Mouse (Mus musculus): Measurements from ENCODE around the gene Gm17581. TPM values are rescaled to one million over a fixed set of nuclear protein-coding genes. Genes with fewer than 3 reads are reported as not detected.
A peak's percentile ranks its signal among the peaks of the same experiment; 100 is the strongest.

Gene Gm17581
- total RNA-seq, 2 experiments from 2014 or later = not detected

DNA sequence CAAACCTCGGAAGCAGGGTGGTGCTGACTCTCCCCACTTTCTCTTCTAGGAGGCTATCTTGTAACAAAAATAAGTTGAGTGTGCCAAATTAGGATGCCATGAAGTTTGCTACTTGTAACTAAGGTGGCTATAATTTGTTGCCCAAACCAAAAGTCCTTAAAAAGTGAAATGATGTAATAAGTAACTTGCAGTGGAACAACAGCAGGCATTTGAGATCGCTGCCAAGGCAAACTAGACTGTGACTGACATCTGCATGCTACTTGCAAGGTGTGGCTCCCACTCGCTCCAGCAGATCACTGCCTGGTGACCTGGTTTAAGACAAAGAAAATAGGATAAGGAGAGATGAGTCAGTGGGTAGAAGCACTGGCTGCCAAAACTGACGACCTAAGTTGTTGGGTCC, 42.5 kb downstream of the Gm17581 start:
- no peak for ATAC-seq (ENCODE audit: poor library complexity, severe bottlenecking)

DNA sequence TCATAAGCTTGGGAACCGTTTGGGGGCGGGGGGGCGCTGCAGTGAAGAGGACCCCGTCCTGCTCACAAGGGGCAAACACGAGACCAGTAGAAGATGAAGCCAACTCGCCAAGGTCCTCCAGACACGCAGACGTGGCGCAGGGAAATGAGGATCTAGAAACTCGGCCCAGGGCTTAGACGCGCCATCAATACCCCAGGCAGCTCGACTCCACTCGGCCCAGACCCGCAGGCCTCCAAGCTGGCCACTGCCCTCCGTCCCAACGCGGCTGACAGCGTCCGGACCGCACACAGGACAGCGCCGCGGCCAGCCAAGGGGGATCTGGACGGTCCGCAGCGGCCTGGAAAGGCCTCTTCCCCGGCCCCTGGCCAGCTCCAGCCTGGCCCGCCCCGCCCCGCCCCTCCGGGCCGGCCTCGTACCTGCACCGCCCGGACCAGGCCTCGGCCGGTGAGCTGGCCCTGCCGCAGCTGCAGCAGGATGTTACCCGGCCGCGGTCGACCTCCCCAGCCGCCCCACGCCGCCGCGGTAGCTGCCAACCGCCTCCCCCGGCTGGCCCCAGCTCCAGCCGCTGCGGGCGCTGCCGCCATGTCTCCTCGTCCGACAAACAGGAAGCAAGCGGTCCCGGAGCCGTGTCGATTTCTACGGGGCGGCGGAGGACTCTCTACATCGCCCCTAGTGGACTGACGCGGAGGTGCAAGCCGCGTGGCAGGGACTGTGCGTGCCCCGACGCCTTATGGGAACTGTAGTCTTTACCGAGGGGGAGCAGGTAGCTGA, 43.8 kb downstream of the Gm17581 start, which contains the start of gene Trpc4ap:
Trpc4ap (minus strand) TSS at position 662 of the 771 bp plus-strand sequence.
- peak; percentile 98 for ATAC-seq (ENCODE audit: poor library complexity, severe bottlenecking)

GRCm38 (mm10) chr2:155691336-155691722, 44.3 kb downstream of the Gm17581 start:
- ATAC-seq (ENCODE audit: poor library complexity, severe bottlenecking) = no peak

- ATAC-seq (ENCODE audit: poor library complexity, severe bottlenecking) = no peak
Observed at GRCm38 (mm10) chr2:155689211-155689610, 46.5 kb downstream of the Gm17581 start.

DNA sequence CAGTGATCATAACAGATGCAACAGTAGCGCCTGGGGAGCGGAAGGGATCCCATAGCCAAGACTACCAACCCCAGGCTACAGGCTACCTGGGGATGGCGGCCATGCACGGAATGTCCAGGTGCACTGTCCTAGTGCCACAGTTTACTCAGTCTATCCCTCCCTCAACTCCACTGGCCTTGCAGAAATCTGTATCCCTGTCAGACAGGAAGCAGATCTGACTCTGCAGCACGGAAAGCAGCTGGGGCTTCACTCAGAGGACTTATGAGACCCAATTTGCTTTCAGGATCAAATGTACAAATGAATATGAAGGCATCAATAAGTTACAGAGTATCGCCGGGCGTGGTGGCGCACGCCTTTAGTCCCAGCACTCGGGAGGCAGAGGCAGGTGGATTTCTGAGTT, 47.9 kb downstream of the Gm17581 start:
- ATAC-seq (ENCODE audit: poor library complexity, severe bottlenecking) = no peak

GRCm38 (mm10) chr2:155686572-155686971, 49.1 kb downstream of the Gm17581 start:
- ATAC-seq (ENCODE audit: poor library complexity, severe bottlenecking) = no peak

Other genes starting within 250 kb of the Gm17581 start
- gene Acss2, start 217.9 kb downstream of the Gm17581 start, total RNA-seq (2015) = 8.9 and 9.6 TPM in 2 replicates
- 12.0 and 13.6 TPM in 2 replicates for gene Acss2, start 217.9 kb downstream of the Gm17581 start, total RNA-seq (2017)
- gene Ggt7, start 217.6 kb downstream of the Gm17581 start, total RNA-seq (2015) = not detected in 2 replicates
- not detected in 2 replicates for gene Ggt7, start 217.6 kb downstream of the Gm17581 start, total RNA-seq (2017)
- 9.6 and 9.7 TPM in 2 replicates for gene Gss, start 143.1 kb downstream of the Gm17581 start, total RNA-seq (2015)
- 13.3 and 17.1 TPM in 2 replicates for gene Gss, start 143.1 kb downstream of the Gm17581 start, total RNA-seq (2017)
- gene Myh7b, start 124.7 kb downstream of the Gm17581 start, total RNA-seq (2015) = not detected in 2 replicates
- not detected in 2 replicates for gene Myh7b, start 124.7 kb downstream of the Gm17581 start, total RNA-seq (2017)
- gene Trpc4ap, start 43.5 kb downstream of the Gm17581 start, total RNA-seq (2015) = 63.0 and 80.0 TPM in 2 replicates
- gene Trpc4ap, start 43.5 kb downstream of the Gm17581 start, total RNA-seq (2017) = 104 and 106 TPM in 2 replicates
- 23.4 and 25.9 TPM in 2 replicates for gene Edem2, start 6.4 kb downstream of the Gm17581 start, total RNA-seq (2015)
- 34.8 and 34.9 TPM in 2 replicates for gene Edem2, start 6.4 kb downstream of the Gm17581 start, total RNA-seq (2017)
- gene Procr, start 15.3 kb upstream of the Gm17581 start, total RNA-seq (2015) = 0.83 TPM in 1 of 2 replicates, not detected in the other
- not detected in 2 replicates for gene Procr, start 15.3 kb upstream of the Gm17581 start, total RNA-seq (2017)
- gene Mmp24, start 39.5 kb upstream of the Gm17581 start, total RNA-seq (2015) = not detected in 2 replicates
- 0.07 and 0.65 TPM in 2 replicates for gene Mmp24, start 39.5 kb upstream of the Gm17581 start, total RNA-seq (2017)
- gene BC029722, start 83.6 kb upstream of the Gm17581 start, total RNA-seq (2015) = 14.4 and 17.5 TPM in 2 replicates
- gene BC029722, start 83.6 kb upstream of the Gm17581 start, total RNA-seq (2017) = 12.5 and 14.9 TPM in 2 replicates
- gene Eif6, start 91.1 kb upstream of the Gm17581 start, total RNA-seq (2015) = 154 and 164 TPM in 2 replicates
- 31.6 and 60.8 TPM in 2 replicates for gene Eif6, start 91.1 kb upstream of the Gm17581 start, total RNA-seq (2017)
- not detected in 2 replicates for gene Fam83c, start 99.0 kb upstream of the Gm17581 start, total RNA-seq (2015)
- not detected in 2 replicates for gene Fam83c, start 99.0 kb upstream of the Gm17581 start, total RNA-seq (2017)
- gene Uqcc1, start 194.4 kb upstream of the Gm17581 start, total RNA-seq (2015) = 17.4 and 28.7 TPM in 2 replicates
- 38.4 and 49.2 TPM in 2 replicates for gene Uqcc1, start 194.4 kb upstream of the Gm17581 start, total RNA-seq (2017)
- gene Gm15557, start 204.9 kb upstream of the Gm17581 start, total RNA-seq (2015) = not detected in 2 replicates
- gene Gm15557, start 204.9 kb upstream of the Gm17581 start, total RNA-seq (2017) = not detected in 2 replicates
- gene Gdf5, start 209.5 kb upstream of the Gm17581 start, total RNA-seq (2015) = not detected in 2 replicates
- gene Gdf5, start 209.5 kb upstream of the Gm17581 start, total RNA-seq (2017) = not detected in 2 replicates
- gene Cep250, start 220.6 kb upstream of the Gm17581 start, total RNA-seq (2015) = 8.9 and 14.5 TPM in 2 replicates
- 37.9 and 38.1 TPM in 2 replicates for gene Cep250, start 220.6 kb upstream of the Gm17581 start, total RNA-seq (2017)

All from megakaryocyte, adult 5-6 weeks (primary cell).